Mouse (Mus musculus) CH12.LX (cell line): ENCODE results near the gene Ppfia2. TPM values are rescaled to one million over a fixed set of nuclear protein-coding genes. Genes with fewer than 3 reads are reported as not detected.

Source experiments
- DNase-seq: peaks from one replicate; pipeline ENCODE4 v3.0.0-alpha.2; 2013; ENCODE audit errors: extremely low read depth
- H3K27ac ChIP-seq: 2 replicates; pipeline ENCODE4 v1.5.1; 2012; ENCODE audit warnings: low read depth, mild to moderate bottlenecking, control low read depth, moderate library complexity; ENCODE audit not compliant: insufficient read depth
- H3K27me3 ChIP-seq: replicated peaks from 2 replicates; pipeline ENCODE3; 2012; ENCODE audit warnings: inconsistent platforms
- H3K36me3 ChIP-seq, 2 experiments: replicated peaks in 1 of 2; 2 replicates each; pipeline versions ENCODE3 to v1.6.1; 2012; ENCODE audit warnings: inconsistent platforms in 1 of 2, low read length in 1 of 2, mild to moderate bottlenecking in 1 of 2, mixed read lengths in 1 of 2, moderate library complexity in 1 of 2; ENCODE audit not compliant: control insufficient read depth in 1 of 2, insufficient read depth in 1 of 2
- H3K4me1 ChIP-seq, 2 experiments: 2 replicates each; pipeline ENCODE4 v1.6.1; 2012; ENCODE audit warnings: inconsistent platforms in 1 of 2, moderate library complexity in 1 of 2; ENCODE audit not compliant: insufficient read depth in 2 of 2, control insufficient read depth in 1 of 2
- H3K4me2 ChIP-seq: 2 replicates; pipeline ENCODE4 v1.6.1; 2012; ENCODE audit warnings: low read depth, mild to moderate bottlenecking, control low read depth; ENCODE audit not compliant: poor library complexity, insufficient read depth, severe bottlenecking
- H3K4me3 ChIP-seq, 3 experiments: fragments of 150-350 bp in 1 of 3; sonication (generic) in 1 of 3; replicated peaks in 1 of 3; 2 replicates each; pipeline versions ENCODE3 to v1.5.1; 2011 to 2012; ENCODE audit warnings: low read depth in 2 of 3, low read length in 2 of 3, mild to moderate bottlenecking in 2 of 3, moderate library complexity in 2 of 3, control low read depth in 1 of 3, improper control_type of control experiment in 1 of 3, inconsistent platforms in 1 of 3, mixed read lengths in 1 of 3; ENCODE audit not compliant: poor library complexity in 1 of 3
- H3K79me2 ChIP-seq: replicated peaks from 2 replicates; pipeline ENCODE4 v1.6.1; 2012; ENCODE audit warnings: mild to moderate bottlenecking, moderate library complexity; ENCODE audit not compliant: control insufficient read depth, poor library complexity, insufficient read depth, severe bottlenecking; ENCODE audit errors: extremely low read depth
- H3K9ac ChIP-seq: 2 replicates; pipeline ENCODE4 v1.6.1; 2012; ENCODE audit warnings: low read depth, mild to moderate bottlenecking, control low read depth, moderate library complexity; ENCODE audit not compliant: insufficient read depth
- H3K9me3 ChIP-seq: replicated peaks from 2 replicates; pipeline ENCODE3; 2012; ENCODE audit warnings: low read length, inconsistent platforms, mixed read lengths
- BHLHE40 ChIP-seq: IDR thresholded peaks from 2 replicates; pipeline ENCODE4 v1.6.1; 2011; ENCODE audit warnings: mild to moderate bottlenecking, low read depth, low read length, improper control_type of control experiment
- CHD1 ChIP-seq: IDR thresholded peaks from 2 replicates; pipeline ENCODE4 v1.6.1; 2012; ENCODE audit warnings: low read depth, low read length, improper control_type of control experiment, inconsistent platforms
- E2F4 ChIP-seq: IDR thresholded peaks from 2 replicates; pipeline ENCODE4 v1.6.1; 2011; ENCODE audit warnings: low read depth, low read length, improper control_type of control experiment; ENCODE audit not compliant: insufficient replicate concordance
- GABPA ChIP-seq: IDR thresholded peaks from 2 replicates; pipeline ENCODE4 v1.6.1; 2012; ENCODE audit warnings: low read depth, low read length, improper control_type of control experiment, inconsistent platforms; ENCODE audit not compliant: insufficient replicate concordance
- KAT2A ChIP-seq: IDR thresholded peaks from 2 replicates; pipeline ENCODE4 v1.6.1; 2012; ENCODE audit warnings: low read length, improper control_type of control experiment, inconsistent platforms; ENCODE audit not compliant: insufficient replicate concordance
- MEF2A ChIP-seq: IDR thresholded peaks from 2 replicates; pipeline ENCODE4 v1.6.1; 2014; ENCODE audit warnings: low read depth, mild to moderate bottlenecking, inconsistent platforms, low read length, improper control_type of control experiment, borderline replicate concordance
- MYC ChIP-seq: IDR thresholded peaks from 2 replicates; pipeline ENCODE4 v1.6.1; 2011; ENCODE audit warnings: low read depth, mild to moderate bottlenecking, improper control_type of control experiment, low read length
- POLR2AphosphoS2 ChIP-seq: IDR thresholded peaks from 2 replicates; pipeline ENCODE4 v1.6.1; 2011; ENCODE audit warnings: low read depth, low read length, improper control_type of control experiment
- RAD21 ChIP-seq: IDR thresholded peaks from 2 replicates; pipeline ENCODE4 v1.6.1; 2011; ENCODE audit warnings: low read depth, mild to moderate bottlenecking, low read length, improper control_type of control experiment, moderate library complexity
- SIN3A ChIP-seq: IDR thresholded peaks from 2 replicates; pipeline ENCODE4 v1.6.1; 2012; ENCODE audit warnings: low read length, improper control_type of control experiment, inconsistent platforms
- TBP ChIP-seq: conservative IDR thresholded peaks from 2 replicates; pipeline ENCODE4 v1.6.1; 2011; ENCODE audit warnings: low read depth, low read length, improper control_type of control experiment
- UBTF ChIP-seq: IDR thresholded peaks from 2 replicates; pipeline ENCODE4 v1.6.1; 2012; ENCODE audit warnings: low read depth, mild to moderate bottlenecking, inconsistent platforms, low read length, improper control_type of control experiment, moderate library complexity
- USF2 ChIP-seq: conservative IDR thresholded peaks from 2 replicates; pipeline ENCODE4 v1.6.1; 2011; ENCODE audit warnings: low read depth, low read length, improper control_type of control experiment
- ZC3H11A ChIP-seq: IDR thresholded peaks from 2 replicates; pipeline ENCODE4 v1.6.1; 2012; ENCODE audit warnings: low read depth, mild to moderate bottlenecking, inconsistent platforms, low read length, improper control_type of control experiment
- ZKSCAN1 ChIP-seq: IDR thresholded peaks from 2 replicates; pipeline ENCODE4 v1.6.1; 2012; ENCODE audit warnings: low read depth, inconsistent platforms, low read length, improper control_type of control experiment, borderline replicate concordance
- ZMIZ1 ChIP-seq: IDR thresholded peaks from 2 replicates; pipeline ENCODE4 v1.6.1; 2012; ENCODE audit warnings: low read depth, mild to moderate bottlenecking, inconsistent platforms, low read length, improper control_type of control experiment
- dilution Hi-C: fragments of 300-500 bp; cut with MboI; formaldehyde crosslinking; loops from 2 replicates; pipeline ENCODE4 v1.14.3; 2020; ENCODE audit warnings: low sequenced_read_pairs; ENCODE audit not compliant: extremely low pct_unique_long_range_greater_than_20kb, extremely low pct_ligation_motif_present
- in situ Hi-C: fragments of 300-500 bp; cut with MboI; formaldehyde crosslinking; loops from 3 replicates; pipeline ENCODE4 v1.14.3; 2019; ENCODE audit warnings: low sequenced_read_pairs, low pct_ligation_motif_present, low pct_unique_long_range_greater_than_20kb, mixed read lengths
- polyA plus RNA-seq: library from polyadenylated mRNA; unstranded; fragments of >175 nt; gene quantifications from 2 replicates; pipeline ENCODE4 v1.2.1, GENCODE M21; 2012; ENCODE audit warnings: low read depth; ENCODE audit not compliant: insufficient read length
- total RNA-seq, 2 experiments: library from RNA; depleted of rRNA; stranded (reverse); fragments of 300-350 nt in 1 of 2; fragments of >200 nt in 1 of 2; gene quantifications; 2 replicates each; pipeline ENCODE4 v1.2.3; 2012 to 2014

Ppfia2 gene
- total and polyA plus RNA-seq, 3 experiments, result not detected

GRCm38 (mm10) chr10:106719936-106720335 lies 249.8 kb downstream of the Ppfia2 start:
- H3K36me3 ChIP-seq, result no peaks in the 10 kb centered on the region
- H3K4me2 ChIP-seq, result no peak overlapping the region
- no peak overlapping the region for H3K27ac ChIP-seq
- no peak for DNase-seq
- no peaks in the 10 kb centered on the region for H3K27me3 ChIP-seq
- no peaks in the 10 kb centered on the region for H3K79me2 ChIP-seq
- H3K9me3 ChIP-seq, result peaks cover 23% of the 10 kb centered on the region
- H3K9ac ChIP-seq, result no peak overlapping the region
- TF ChIP-seq MYC (no peak), SIN3A (no peak), TBP (no peak)
- H3K4me1 ChIP-seq, result no peaks in the 10 kb centered on the region
- no peak overlapping the region for H3K4me3 ChIP-seq
- in situ Hi-C loops (no loop called here), dilution Hi-C loops (no loop called here)

GRCm38 (mm10) chr10:106732265-106732664 lies 262.1 kb downstream of the Ppfia2 start:
- Histone ChIP-seq H3K36me3 (no peaks in the 10 kb centered on the region), H3K4me3 (no peak overlapping the region), H3K9me3 (peaks cover 4% of the 10 kb centered on the region), H3K79me2 (no peaks in the 10 kb centered on the region), H3K27me3 (no peaks in the 10 kb centered on the region), H3K9ac (no peak overlapping the region), H3K4me1 (no peaks in the 10 kb centered on the region), H3K27ac (no peak overlapping the region), H3K4me2 (no peak overlapping the region)
- dilution Hi-C loops (no loop called here), in situ Hi-C loops (no loop called here)
- no peak for DNase-seq
- TF ChIP-seq MYC, result no peak
- TF ChIP-seq GABPA, result no peak
- no peak for TF ChIP-seq POLR2AphosphoS2
- TF ChIP-seq USF2, result no peak

GRCm38 (mm10) chr10:106736230-106737063 lies 266.3 kb downstream of the Ppfia2 start:
- Histone ChIP-seq H3K4me3 (no peak overlapping the region), H3K9me3 (peaks cover 4% of the 10 kb centered on the region), H3K36me3 (no peaks in the 10 kb centered on the region), H3K9ac (no peak overlapping the region), H3K4me1 (no peaks in the 10 kb centered on the region), H3K27me3 (no peaks in the 10 kb centered on the region), H3K4me2 (no peak overlapping the region), H3K27ac (no peak overlapping the region), H3K79me2 (no peaks in the 10 kb centered on the region)
- TF ChIP-seq SIN3A, result no peak
- no peak for TF ChIP-seq BHLHE40
- no peak for TF ChIP-seq ZKSCAN1
- TF ChIP-seq UBTF, result no peak
- TF ChIP-seq MEF2A, result no peak
- no peak for TF ChIP-seq RAD21
- no peak for TF ChIP-seq KAT2A
- TF ChIP-seq ZC3H11A, result no peak
- TF ChIP-seq TBP, result no peak
- TF ChIP-seq POLR2AphosphoS2, result no peak
- no peak for TF ChIP-seq CHD1
- no peak for TF ChIP-seq E2F4
- no peak for TF ChIP-seq GABPA
- TF ChIP-seq ZMIZ1, result no peak
- DNase-seq, result no peak
- dilution Hi-C loops, result no loop called here
- in situ Hi-C loops, result no loop called here
